Mouse (Mus musculus) CD4-positive, CD25-positive, alpha-beta regulatory T cell, adult 4 months (primary cell): Measurements from ENCODE around the gene Ucp2. TPM values are rescaled to one million over a fixed set of nuclear protein-coding genes. Genes with fewer than 3 reads are reported as not detected.
"Not testable (repeated sequence)": the region's sequence is repeated elsewhere in the genome, so short reads cannot be mapped to it uniquely, and the experiment has no call there.

Experiments used
- ATAC-seq: one replicate; pipeline ENCODE4 v1.8.0; 2017
- polyA plus RNA-seq, 2 experiments: library from polyadenylated mRNA; unstranded; fragments of 100-300 nt; shearing (Covaris generic); gene quantifications; one replicate each; pipeline ENCODE4 v1.2.1; 2017

Ucp2 gene
- polyA plus RNA-seq, 2 experiments from 2014 or later: 1,055 to 1,337 TPM

- no peak for ATAC-seq
Observed at GRCm38 (mm10) chr7:100480175-100480574, 13.0 kb upstream of the Ucp2 start.

GRCm38 (mm10) chr7:100482046-100482445, 11.1 kb upstream of the Ucp2 start:
- ATAC-seq: not testable (repeated sequence)

GRCm38 (mm10) chr7:100484493-100484892, 8.6 kb upstream of the Ucp2 start:
- ATAC-seq: no peak

GRCm38 (mm10) chr7:100487301-100487700, 5.8 kb upstream of the Ucp2 start:
- ATAC-seq: no peak

- no peak for ATAC-seq
Observed at GRCm38 (mm10) chr7:100488474-100489048, 4.6 kb upstream of the Ucp2 start.

- ATAC-seq: peak; percentile 16
Observed at GRCm38 (mm10) chr7:100492391-100493116, 583 bp upstream of the Ucp2 start.

GRCm38 (mm10) chr7:100493484-100494414, 612 bp downstream of the Ucp2 start:
- ATAC-seq: peak; percentile 10

GRCm38 (mm10) chr7:100494415-100494831, 1.3 kb downstream of the Ucp2 start:
- no peak for ATAC-seq

- ATAC-seq: no peak
Observed at GRCm38 (mm10) chr7:100495042-100495441, 1.9 kb downstream of the Ucp2 start.

- peak; percentile 80 for ATAC-seq
Observed at GRCm38 (mm10) chr7:100495581-100496251, 2.6 kb downstream of the Ucp2 start.

- no peak for ATAC-seq
Observed at GRCm38 (mm10) chr7:100496371-100496770, 3.2 kb downstream of the Ucp2 start.

- no peak for ATAC-seq
Observed at GRCm38 (mm10) chr7:100496791-100497190, 3.7 kb downstream of the Ucp2 start.

GRCm38 (mm10) chr7:100497402-100497801, 4.3 kb downstream of the Ucp2 start:
- ATAC-seq: no peak

- ATAC-seq: no peak
Observed at GRCm38 (mm10) chr7:100497982-100498381, 4.8 kb downstream of the Ucp2 start.

GRCm38 (mm10) chr7:100499465-100499864, 6.3 kb downstream of the Ucp2 start:
- no peak for ATAC-seq

- no peak for ATAC-seq
Observed at GRCm38 (mm10) chr7:100500276-100500977, 7.3 kb downstream of the Ucp2 start.

- no peak for ATAC-seq
Observed at GRCm38 (mm10) chr7:100501027-100501843, 8.1 kb downstream of the Ucp2 start.

GRCm38 (mm10) chr7:100501844-100502373, 8.8 kb downstream of the Ucp2 start:
- ATAC-seq: no peak

GRCm38 (mm10) chr7:100502374-100502922, 9.3 kb downstream of the Ucp2 start:
- ATAC-seq: peak; percentile 10

- peak; percentile 56 for ATAC-seq
Observed at GRCm38 (mm10) chr7:100503076-100503475, 9.9 kb downstream of the Ucp2 start.
